Mouse (Mus musculus): ENCODE results near the gene 2700081O15Rik.

DNA sequence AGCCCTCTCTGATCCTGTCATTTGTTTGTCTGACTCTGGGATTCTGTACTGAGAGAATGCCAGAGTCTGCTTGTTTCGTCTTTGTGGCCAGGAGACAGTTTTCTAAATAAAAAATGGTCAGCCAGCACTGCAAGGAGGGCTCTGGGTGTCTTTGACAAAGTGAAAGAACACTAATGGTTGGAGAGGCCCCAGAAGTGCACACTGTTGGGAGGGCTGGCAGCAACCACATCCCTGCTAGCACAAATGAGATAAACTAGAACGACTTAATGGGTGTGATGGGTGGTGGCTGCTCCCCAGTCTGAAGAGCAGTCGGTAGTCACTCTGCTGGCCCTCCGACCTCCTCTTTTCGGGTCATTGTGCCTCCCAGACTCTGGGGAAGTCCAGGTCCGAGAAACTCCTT is 1.7 kb downstream of the 2700081O15Rik start:
- TF ChIP-seq GATA1 (IDR thresholded peaks at IDR 0.05; ENCODE audit: low read length) = no peak
- no peak for TF ChIP-seq TAL1 (IDR thresholded peaks at IDR 0.05; ENCODE audit: low read length)

All from erythroblast, embryonic 14.5 days (primary cell).